Mouse (Mus musculus) brain, adult 10 weeks (tissue): ENCODE measurements around the gene Oas2. TPM values are rescaled to one million over a fixed set of nuclear protein-coding genes. Genes with fewer than 3 reads are reported as not detected.

ENCODE experiments used
- polyA plus RNA-seq: library from polyadenylated mRNA; stranded (reverse); fragments of 350-450 nt; fragmentation: Illumina TruSeq; extraction: RNeasy Lipid Tissue Mini Kit (QIAGEN cat#74804); gene quantifications from one replicate; pipeline ENCODE4 v1.2.3, GENCODE M21; 2015; ENCODE audit warnings: low read depth, low replicate concordance

Oas2 gene
- polyA plus RNA-seq: 0.51 TPM

GRCm38 (mm10) chr5:120749688-120750087, at the start of gene Oas2:
TSS of gene Oas2 (minus strand) at chr5:120749853.

GRCm38 (mm10) chr5:120795480-120796034, 45.9 kb upstream of the Oas2 start, which contains the start of gene Oas1e:
TSS of gene Oas1e (minus strand) at chr5:120795530.

GRCm38 (mm10) chr5:120777478-120777877, 27.8 kb upstream of the Oas2 start, which contains the start of gene Oas3:
TSS of gene Oas3 (minus strand) at chr5:120777661.

GRCm38 (mm10) chr5:120711827-120712226, 37.8 kb downstream of the Oas2 start, which contains the start of gene Dtx1:
TSS of gene Dtx1 (minus strand) at chr5:120711927.

Other genes starting within 250 kb of the Oas2 start
- 38.9 TPM for gene Plbd2, start 246.2 kb downstream of the Oas2 start, polyA plus RNA-seq
- gene Slc8b1, start 238.7 kb downstream of the Oas2 start, polyA plus RNA-seq: 4.3 TPM
- 20.2 TPM for gene Tpcn1, start 161.2 kb downstream of the Oas2 start, polyA plus RNA-seq
- 1.6 TPM for gene Iqcd, start 160.8 kb downstream of the Oas2 start, polyA plus RNA-seq
- gene Rita1, start 137.3 kb downstream of the Oas2 start, polyA plus RNA-seq: 38.2 TPM
- gene Ddx54, start 137.1 kb downstream of the Oas2 start, polyA plus RNA-seq: 21.0 TPM
- gene Cfap73, start 115.6 kb downstream of the Oas2 start, polyA plus RNA-seq: not detected
- gene Rasal1, start 101.0 kb downstream of the Oas2 start, polyA plus RNA-seq: 49.7 TPM
- 47.7 TPM for gene Dtx1, start 37.9 kb downstream of the Oas2 start, polyA plus RNA-seq
- not detected for gene Oas3, start 27.8 kb upstream of the Oas2 start, polyA plus RNA-seq
- gene Oas1e, start 45.7 kb upstream of the Oas2 start, polyA plus RNA-seq: not detected
- 1.1 TPM for gene Oas1c, start 62.7 kb upstream of the Oas2 start, polyA plus RNA-seq
- gene Oas1f, start 97.5 kb upstream of the Oas2 start, polyA plus RNA-seq: not detected
- not detected for gene Oas1h, start 111.6 kb upstream of the Oas2 start, polyA plus RNA-seq
- not detected for gene Oas1g, start 137.8 kb upstream of the Oas2 start, polyA plus RNA-seq
- gene Oas1a, start 157.7 kb upstream of the Oas2 start, polyA plus RNA-seq: 1.0 TPM
- gene Oas1d, start 164.7 kb upstream of the Oas2 start, polyA plus RNA-seq: not detected